Mouse (Mus musculus) lung, postnatal 0 days (tissue): Measurements from ENCODE around the gene Rab3gap2.

Experiments used
- CTCF ChIP-seq: IDR thresholded peaks from 2 replicates; pipeline ENCODE4 v1.5.1; 2016; ENCODE audit warnings: antibody characterized with exemption, mild to moderate bottlenecking
- EP300 ChIP-seq: IDR thresholded peaks from 2 replicates; pipeline ENCODE4 v1.6.1; 2016; ENCODE audit warnings: antibody characterized with exemption, mild to moderate bottlenecking, control low read depth

DNA sequence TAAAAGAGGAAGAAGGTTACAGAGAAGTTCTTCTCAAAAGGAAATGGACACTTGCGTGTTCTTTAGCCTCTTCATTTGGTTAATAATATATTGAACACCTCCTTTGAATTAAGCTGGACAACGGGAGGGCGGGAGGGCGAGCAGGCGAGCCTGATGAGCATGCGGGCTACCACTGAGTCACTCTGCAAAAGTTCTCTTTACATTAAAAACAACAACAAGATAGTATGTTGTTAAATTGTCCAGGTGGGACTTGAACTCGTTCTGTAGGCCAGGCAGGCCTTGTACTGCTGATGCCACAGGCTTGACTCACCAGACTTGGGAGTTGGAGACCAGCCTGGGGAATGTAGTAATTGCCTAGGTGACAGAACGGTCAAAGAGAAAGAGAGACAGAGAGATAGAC lies 4.8 kb downstream of the Rab3gap2 start:
- TF ChIP-seq CTCF (no peak), EP300 (no peak)
